Mouse (Mus musculus) hindlimb bud, embryonic 11.5 days (tissue): ENCODE results near the gene Sypl.

Experiments used
- DNase-seq: peaks from one replicate; pipeline ENCODE4 v3.0.0-alpha.2; 2012; ENCODE audit warnings: low read depth, low spot score; ENCODE audit errors: extremely low spot score

Gene Sypl

DNA sequence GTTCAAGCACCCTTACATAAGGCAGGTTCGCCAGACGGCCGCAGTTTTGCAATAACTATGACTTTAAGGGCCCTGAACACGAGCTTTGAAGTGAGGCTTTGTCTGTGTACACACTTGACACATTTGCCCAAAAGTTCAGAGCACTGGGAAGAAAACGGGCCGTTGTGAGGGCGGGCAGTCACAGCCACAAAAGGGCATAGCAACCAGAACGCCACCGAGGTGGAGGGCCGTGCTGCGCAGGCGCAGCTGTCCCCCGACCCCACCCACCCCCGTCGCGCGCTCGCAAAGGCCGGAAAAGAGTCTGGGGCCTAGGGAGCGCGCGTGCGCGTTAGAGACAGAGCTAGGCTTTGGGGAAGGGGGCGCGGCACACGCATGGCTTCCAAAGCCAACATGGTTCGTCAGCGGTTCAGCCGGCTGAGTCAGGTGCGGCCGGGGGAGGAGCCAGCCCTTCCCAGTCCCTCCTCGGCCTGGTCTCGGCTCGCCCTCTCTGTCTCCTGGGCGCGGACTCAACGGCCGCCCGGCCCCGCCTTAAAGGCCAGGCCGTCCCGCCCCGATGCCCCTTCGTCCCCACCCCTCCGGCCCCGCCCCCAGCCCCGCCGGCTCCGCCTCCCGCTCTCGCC lies at the start of gene Sypl:
Sypl (plus strand) TSS at position 296 of the 620 bp plus-strand sequence.
- peak; percentile 84 for DNase-seq

DNA sequence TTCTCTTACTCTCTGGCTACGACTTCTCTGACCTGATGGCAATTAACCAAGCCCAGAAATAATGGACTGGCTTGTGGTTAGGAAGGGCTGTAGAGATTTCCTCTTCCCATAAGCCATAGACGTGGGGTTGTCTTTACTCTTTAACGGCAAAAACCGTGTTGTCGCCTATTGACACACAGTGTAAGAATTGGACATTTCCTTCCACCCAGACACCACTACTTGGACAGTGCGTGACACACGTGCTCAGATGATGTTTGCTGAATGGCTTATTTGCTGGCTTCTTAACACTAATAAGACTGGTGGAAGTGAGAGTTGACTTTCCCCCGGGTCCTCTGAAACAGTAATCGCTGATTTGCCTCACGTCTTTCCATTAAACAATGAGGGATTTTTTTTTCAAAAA lies 44.0 kb upstream of the Sypl start:
- DNase-seq = no peak

DNA sequence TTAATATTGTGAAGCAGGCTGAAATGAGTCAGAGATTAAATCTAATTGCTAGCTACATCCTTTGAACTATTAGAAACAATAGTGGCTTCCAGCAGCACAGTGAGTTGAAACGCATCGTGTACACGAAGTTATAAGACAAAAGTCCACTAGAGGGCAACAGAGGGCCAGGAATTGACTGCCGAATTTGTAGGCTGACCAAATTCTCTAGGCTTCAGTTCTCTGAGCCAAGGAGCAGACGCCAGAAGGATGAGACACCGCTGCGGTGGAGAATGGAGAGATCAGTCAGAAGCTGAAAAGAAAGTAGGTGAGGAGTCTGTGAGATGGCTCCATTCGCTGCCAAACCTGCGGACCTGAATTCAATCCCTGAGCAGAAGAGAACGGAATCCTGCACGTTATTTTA lies 43.6 kb upstream of the Sypl start:
- peak; percentile 91 for DNase-seq

DNA sequence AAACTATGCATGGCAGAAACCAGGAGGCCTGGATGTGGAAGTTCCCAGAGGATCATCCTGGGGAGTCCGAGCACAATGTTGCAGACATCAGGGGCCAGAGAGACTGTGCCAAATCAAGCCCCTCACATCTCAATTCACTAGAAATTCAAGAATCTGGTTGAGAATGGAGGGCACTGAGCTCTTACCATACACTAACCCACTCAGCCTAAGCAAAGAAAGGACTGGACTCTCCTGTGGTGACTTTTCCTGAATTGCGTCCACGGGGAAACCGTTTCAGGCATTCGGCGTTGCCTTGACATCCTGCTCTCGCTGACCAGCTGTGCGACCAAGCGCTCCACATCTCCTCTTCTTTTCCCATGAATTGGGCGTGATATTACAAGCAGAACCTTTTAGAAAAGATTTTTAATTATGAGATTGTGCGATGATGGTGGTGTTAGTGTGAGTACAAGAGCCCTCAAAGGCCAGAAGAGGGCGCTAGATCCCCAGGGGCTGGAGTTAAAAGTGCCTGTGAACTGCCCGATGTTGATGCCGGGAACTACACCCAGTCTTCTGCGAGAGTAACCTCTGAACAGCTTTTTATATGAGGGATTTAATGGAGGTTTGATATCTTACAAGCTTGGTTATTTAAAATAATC lies 43.0 kb upstream of the Sypl start:
- peak; percentile 62 for DNase-seq

DNA sequence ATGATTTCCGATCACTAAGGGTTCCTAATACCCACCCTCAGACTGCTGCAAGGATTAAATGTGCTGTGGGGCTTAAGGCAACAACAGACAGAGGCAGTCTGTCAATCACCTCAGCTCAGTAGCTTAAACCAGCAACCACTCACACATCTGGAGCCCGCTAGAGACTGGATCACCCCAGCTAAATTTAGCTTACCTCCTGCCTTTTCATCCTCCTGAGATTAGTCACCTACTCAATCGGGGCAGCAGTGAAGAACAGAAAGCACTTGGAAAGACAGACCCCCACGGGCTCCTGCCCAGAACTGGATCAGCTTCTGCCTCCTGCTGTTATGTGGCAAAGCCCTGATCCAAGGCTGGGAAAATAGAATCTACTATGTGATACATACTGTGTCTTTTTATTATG lies 42.1 kb upstream of the Sypl start:
- DNase-seq = no peak

DNA sequence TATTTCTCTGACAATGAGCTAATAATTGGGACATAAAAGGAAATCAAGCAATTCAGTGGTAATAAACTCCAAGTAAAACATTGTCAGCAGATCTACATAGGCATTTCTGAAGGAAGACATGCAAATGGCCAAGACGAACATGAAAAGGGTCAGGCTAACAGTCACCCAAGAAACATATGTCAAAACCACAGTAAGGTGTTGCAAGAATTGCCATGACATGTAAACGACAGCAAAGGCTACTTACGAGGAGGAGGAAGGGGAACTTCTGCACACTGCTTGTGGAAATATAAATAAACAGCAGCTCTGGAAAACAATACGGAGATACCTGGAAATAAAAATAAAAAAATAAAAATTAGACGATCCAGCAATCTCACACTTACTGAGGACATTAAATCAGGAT lies 40.9 kb upstream of the Sypl start:
- no peak for DNase-seq

DNA sequence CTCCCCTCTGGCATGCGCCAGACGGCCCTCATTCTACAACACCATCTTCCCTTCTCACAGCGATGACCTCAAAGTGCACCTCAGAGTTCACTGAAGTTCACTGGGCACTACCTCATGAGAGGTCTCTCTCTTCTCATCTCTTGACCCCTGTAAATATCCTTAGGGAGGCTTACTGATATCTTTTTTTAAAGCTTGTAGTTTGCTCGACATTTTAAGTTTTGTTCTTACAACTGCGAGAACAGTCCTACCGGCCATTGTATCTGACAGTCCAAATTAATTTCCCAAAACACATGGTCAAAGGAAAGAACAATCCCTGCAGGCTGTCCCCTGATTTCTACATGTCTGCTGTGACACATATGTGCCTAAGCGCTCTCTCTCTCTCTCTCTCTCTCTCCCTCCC lies 35.0 kb upstream of the Sypl start:
- DNase-seq = no peak

DNA sequence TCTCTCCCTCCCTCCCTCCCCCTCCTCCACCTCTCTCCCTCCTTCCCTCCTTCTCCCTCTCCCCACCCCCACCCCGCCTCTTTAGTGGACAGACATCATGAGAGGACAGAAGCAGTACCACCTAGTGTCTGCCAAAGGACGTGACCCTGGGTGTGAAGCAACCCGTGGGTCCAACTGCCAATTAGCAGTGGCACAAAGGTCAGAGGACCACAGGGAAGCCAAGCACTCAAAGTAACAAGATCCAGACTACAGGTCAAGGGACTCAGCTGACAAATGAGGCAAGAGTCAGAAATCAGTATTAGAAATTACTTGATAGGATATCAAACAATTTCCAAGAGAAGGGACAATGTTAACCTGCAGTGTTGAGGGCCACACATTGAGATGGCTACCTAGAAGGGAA lies 34.6 kb upstream of the Sypl start:
- DNase-seq = no peak

DNA sequence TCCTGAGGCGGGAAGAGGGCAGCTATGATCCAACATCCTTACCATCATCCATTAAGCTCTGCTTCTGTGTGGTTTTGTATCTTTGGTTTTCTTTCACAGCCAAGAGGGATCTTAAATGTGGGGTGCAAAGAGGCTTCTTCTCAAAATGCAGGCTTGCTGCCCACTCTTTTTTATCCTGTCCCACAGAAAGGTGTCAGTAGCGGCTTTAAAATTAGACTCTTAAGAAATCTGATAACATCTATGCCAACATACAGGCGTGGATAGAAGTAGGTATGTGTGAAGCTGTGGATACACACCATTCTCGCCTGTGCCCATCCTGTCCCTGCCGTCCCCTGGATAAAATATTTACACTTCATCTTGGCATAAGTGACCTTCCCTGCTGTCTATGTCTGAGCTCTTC lies 34.2 kb upstream of the Sypl start:
- no peak for DNase-seq

DNA sequence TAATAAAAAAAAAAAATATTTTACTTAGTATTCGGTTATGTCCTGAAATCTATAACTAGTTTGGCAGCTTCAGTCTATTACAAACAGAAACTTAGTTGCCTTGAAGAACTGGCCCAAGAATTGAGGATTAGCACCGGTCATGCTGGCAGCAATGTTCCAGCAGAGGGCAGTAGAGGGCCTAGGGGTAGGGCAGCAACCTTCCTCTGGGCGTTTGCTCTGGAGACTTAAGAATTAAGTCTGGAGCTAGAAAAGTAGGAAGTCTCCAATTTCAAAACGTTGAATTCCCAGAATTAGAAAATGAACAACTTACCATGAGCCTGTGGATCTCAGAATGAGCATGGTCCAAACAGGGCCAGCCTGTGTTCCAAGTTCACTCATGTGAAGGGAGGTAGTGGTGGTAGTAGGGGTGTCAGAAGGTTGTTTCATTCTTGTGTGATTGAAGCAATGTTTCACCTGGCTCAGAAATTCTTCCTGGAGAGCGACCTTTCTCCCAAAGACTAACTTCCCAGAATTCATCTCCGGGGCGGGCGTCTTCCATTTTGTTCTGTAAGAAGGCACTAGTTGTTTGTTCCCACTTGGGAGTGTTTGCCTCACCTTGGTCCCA lies 33.4 kb upstream of the Sypl start:
- no peak for DNase-seq

DNA sequence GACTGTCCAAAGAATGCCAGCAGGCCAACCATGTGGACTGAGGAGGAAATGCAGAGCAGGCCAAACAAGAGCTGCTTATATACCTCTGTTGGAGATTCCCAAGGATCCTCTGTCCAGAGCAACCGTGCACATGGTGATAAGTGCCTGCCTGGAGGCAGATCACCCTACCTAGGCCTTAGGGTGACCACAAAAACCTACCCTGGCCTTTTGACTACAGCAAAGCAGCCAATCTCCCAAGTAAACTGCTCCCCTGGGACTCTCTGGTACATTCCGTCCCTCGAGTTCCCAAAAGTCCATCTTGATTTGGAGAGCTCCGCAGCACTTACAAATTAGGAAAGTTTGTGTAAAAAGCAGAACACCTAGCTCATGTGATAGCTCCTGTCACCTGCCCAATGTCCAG lies 32.6 kb upstream of the Sypl start:
- DNase-seq = no peak

DNA sequence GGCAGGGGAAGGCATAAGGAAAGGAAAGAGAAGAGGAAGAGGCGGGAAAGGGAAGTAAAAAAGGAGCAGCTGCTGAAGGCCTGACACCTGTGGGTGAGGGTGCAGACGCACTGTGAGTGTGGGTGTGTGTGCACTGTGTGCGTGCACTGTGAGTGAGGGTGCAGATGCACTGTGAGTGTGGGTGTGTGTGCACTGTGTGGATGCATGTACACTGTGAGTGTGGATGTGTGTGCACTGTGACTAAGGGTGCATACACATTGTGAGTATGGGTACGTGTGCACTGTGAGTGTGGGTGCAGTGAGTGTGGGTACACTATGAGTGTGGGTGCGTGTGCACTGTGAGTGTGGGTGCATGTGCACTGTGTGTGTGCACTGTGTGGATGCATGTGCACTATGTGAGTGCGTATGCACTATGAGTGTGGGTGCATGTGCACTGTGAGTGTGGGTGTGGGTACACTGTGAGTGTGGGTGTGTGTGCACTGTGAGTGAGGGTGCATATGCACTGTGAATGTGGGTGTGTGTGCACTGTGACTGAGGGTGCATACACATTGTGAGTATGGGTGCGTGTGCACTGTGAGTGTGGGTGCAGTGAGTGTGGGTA lies 32.1 kb upstream of the Sypl start:
- no peak for DNase-seq

DNA sequence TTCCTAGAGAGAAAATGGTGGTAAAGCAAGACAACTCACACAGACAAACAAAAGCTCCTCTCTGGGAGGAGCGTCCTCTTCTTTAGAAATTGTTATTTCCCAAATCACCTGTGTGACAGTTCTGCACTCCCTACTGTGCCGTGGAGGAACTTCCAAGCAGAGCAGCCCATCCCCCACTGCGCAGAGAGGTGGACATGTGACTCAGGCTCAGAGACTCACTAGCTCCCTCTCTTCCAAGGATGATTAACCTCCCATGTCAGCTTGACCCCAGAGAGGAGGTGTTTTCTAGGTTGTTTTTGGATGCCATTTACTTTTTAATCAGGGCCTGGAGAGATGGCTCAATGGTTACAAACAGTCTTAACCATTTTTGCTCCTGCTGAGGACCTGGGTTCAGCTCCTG lies 29.4 kb upstream of the Sypl start:
- no peak for DNase-seq

DNA sequence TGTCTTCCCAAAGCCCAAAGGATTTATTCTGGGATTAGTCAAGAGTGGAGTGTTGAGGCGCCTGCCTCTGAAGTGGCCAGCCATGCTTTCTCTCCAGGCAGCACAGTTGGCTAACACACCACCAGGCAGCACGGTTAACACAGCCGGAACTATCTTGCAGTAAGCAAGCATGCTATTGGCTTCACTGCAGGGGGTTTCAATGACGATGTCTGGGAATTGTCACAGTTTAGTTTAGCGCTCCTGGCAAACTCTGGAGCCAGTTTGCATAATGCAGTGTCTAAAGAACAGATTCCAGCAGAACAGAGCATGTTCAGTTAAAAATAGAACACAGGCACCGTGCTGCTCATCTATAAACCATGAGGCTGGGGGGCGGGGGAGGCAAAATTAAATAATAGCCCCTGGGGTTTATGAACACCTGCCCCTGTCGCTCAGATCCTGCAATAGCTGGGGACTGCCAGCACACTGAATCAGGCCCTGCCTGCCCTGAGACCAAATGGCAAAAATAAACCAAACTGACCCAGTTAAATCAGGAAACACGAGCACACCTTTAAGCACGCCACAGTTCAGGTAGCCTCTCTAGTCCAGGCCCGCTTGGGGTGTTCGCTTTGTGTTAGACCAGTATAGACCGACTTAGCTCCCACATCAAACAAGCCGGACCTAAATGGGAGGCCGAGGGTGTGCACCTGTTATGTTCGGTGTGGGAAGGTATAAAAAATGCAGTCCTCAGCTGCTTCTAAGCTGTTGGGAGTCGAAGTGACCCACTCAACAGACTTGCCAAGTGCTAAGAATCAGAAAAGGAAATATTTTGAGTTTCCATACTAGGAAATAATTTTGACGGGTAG lies 27.1 kb upstream of the Sypl start:
- no peak for DNase-seq

DNA sequence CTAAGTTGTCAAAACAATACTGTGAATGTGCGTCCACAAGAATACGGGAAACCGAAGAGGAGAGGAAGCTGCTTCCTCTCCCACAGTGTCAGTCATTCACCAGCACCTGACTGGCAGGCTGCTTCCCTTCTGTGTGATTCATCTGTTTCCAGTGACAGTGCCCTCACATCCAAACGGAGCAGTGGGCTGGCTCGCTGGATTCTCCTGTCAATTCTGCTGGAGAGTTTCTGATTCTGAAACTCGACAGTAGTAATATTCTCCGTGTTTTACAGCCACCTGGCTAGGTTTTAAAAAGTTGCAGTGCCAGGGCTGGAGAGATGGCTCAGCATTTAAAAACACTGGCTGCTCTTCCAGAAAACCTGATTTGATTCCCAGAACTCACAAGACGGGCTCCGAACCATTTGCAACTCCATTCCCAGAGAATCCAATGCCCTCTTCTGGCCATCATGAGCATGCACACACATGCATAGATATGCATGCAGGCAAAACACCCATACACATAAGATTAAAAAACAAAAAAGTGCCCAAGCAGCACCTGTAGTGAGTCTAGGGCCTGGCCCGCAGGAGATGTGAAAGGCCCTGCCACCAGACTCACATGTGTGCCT lies 26.4 kb upstream of the Sypl start:
- DNase-seq = no peak

DNA sequence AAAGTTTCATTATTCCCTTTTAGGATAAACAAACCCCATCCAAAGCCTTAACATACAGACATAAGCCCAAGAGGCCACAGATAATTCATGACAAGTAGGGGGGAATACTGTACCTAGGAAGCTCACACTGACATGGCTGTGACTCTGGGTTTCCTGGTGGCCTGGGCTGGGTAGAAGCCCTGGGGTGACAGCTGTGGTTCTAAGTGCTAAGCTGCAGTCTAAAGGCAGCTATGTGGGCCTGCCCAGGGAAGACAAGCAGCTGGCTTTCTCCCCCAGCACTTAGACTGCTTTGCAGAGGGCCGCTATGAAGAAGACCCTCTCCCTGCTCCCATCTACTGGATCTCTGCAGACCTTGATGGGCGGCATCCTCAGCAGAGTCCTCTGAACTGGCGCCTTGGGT lies 25.5 kb upstream of the Sypl start:
- no peak for DNase-seq

DNA sequence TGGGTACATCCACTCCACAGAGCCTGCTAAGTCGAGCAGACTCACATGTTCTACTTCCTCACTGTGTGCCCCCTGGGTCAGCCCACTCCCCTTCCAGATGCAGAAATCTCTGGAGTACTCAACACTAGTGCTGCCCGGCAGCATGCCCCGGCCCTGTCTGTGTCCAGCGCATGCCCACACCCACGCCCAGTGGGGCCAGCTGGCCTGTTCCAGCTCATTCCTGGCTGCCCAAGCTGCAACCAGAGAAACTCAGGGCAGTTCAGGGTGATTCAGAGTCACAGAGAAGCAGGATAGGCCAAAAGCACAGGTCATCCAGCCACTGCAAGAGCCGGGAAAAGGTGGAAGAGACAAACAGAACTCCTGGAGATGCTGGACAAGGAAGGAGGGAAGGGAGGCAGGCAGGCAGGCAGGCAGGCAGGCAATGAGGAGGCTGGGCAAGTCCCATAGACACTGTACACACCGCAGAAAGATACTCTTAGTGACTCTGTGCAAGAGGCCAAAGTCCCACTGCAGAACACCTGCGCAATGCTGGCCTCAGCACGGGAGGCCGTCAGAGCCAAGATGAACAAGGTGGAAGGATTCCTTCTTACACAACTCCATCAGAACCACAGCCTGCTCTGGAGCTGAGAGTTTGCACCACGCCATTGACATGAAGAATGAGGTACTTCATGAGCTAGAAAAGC lies 23.7 kb upstream of the Sypl start:
- DNase-seq = no peak

DNA sequence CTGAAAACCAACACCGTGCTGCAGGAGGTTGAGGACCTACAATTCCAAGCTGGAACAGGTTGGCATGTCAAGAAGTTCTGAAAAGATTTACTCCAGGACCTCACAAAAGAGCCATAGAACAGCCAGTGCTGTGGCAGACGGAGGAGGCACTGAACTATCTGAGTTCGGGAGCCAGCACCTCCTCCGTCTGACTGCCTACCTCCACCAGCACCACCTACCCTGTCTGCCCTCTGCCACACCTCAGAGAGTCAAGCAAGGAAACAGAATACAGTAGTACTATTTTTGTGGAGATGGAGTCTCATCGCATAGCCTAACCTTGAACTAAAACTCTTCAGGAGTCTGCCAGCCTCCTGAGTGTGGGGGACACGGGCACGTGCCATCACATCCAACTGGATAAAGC lies 23.1 kb upstream of the Sypl start:
- DNase-seq = no peak

DNA sequence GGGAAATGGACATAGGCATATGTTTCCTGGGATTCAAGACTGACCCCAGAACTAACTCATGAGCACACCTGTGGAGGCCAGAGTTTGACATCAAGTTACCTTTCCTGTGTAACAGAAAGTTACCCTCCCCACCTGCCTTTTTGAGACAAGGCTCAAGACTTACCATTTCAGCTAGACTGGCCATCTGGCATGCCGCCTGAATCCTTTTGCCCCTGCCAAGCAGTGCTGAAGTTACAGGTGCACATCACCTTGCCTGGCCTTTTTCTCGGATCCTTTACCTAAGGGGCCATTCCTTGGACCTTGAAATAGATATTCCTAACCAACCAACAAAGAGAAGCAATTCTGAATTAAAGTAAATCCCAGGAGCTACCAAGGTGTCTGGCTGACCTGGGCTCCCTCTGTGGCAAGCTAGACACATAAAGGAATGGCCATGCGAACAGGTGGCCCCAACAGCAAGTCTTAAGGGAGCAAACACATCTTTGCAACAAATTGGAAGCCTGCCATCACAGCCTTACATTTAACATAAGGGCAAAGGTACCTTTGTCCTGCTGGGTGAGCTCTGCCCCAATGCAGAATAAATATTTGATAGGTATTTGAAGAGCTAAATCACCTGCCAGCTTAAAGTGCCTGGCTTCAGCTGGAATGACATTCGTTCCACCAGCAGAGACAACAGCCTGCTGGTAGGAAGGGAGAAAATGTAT lies 17.3 kb upstream of the Sypl start:
- no peak for DNase-seq

DNA sequence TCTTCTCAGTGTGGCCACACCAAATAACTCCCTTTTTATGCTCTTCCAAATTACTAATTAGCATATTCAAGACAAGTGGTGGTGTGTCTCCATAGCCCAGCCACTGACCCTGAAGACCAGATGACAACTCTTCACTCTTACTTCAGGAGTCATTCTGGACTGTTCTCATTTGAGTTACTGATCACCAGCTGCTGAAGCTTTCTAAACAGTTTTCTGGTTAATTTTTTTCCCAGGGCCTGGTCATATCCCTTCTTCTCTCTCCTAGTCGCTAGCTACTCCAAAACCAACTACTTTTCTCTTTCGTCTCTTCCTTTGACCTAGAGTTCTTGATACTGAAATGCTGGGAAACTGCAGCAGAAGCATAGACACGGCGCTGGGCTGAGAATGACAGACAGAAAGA lies 12.6 kb upstream of the Sypl start:
- no peak for DNase-seq
